Mouse (Mus musculus) heart, embryonic 12.5 days (tissue): ENCODE results near the gene Pate4. TPM values are rescaled to one million over a fixed set of nuclear protein-coding genes. Genes with fewer than 3 reads are reported as not detected.
"Not testable (repeated sequence)": the region's sequence is repeated elsewhere in the genome, so short reads cannot be mapped to it uniquely, and the experiment has no call there.

ENCODE experiments used
- ATAC-seq: fragments of 200-750 bp; cut with Nextera tagmentation; 2 replicates; pipeline ENCODE4 v1.8.0; 2017; ENCODE audit warnings: moderate TSS enrichment, moderate library complexity; ENCODE audit not compliant: insufficient number of reproducible peaks, low FRiP score
- H3K27ac ChIP-seq: fragments of 300-500 bp; sonication (generic); 2 replicates; pipeline ENCODE4 v1.5.1; 2016; ENCODE audit warnings: mild to moderate bottlenecking, moderate library complexity; ENCODE audit not compliant: poor library complexity, severe bottlenecking
- H3K27me3 ChIP-seq: fragments of 300-500 bp; sonication (generic); replicated peaks from 2 replicates; pipeline ENCODE4 v1.6.1; 2016; ENCODE audit warnings: mild to moderate bottlenecking, moderate library complexity
- H3K36me3 ChIP-seq: fragments of 300-500 bp; sonication (generic); 2 replicates; pipeline ENCODE4 v1.6.1; 2016; ENCODE audit warnings: mild to moderate bottlenecking, moderate library complexity
- H3K4me1 ChIP-seq: fragments of 300-500 bp; sonication (generic); replicated peaks from 2 replicates; pipeline ENCODE4 v1.6.1; 2016; ENCODE audit warnings: mild to moderate bottlenecking
- H3K4me2 ChIP-seq: fragments of 300-500 bp; sonication (generic); 2 replicates; pipeline ENCODE4 v1.6.1; 2016; ENCODE audit warnings: mild to moderate bottlenecking, moderate library complexity
- H3K4me3 ChIP-seq: fragments of 300-500 bp; sonication (generic); 2 replicates; pipeline ENCODE4 v1.5.1; 2016; ENCODE audit warnings: mild to moderate bottlenecking
- H3K9ac ChIP-seq: fragments of 300-500 bp; sonication (generic); 2 replicates; pipeline ENCODE4 v1.6.1; 2016; ENCODE audit warnings: mild to moderate bottlenecking, moderate library complexity
- H3K9me3 ChIP-seq: fragments of 300-500 bp; sonication (generic); replicated peaks from 2 replicates; pipeline ENCODE4 v1.6.1; 2016; ENCODE audit warnings: mild to moderate bottlenecking, moderate library complexity
- WGBS: fragments of 180-500 bp; shearing (Covaris S2); methylation state at CpG from one replicate; pipeline ENCODE4 v1.1.7; 2016; 5-methylcytosine and 5-hydroxymethylcytosine counted together
- polyA plus RNA-seq: library from polyadenylated mRNA; unstranded; fragments of >200 nt; fragmentation: Nextera tagmentation; extraction: Ambion mirVana; gene quantifications from 2 replicates; pipeline ENCODE4 v1.2.1, GENCODE M21; 2016

The Pate4 gene
- polyA plus RNA-seq: not detected in 2 replicates

- Histone ChIP-seq H3K27ac (no peak within 1 kb of the TSS), H3K4me2 (no peak within 1 kb of the TSS), H3K9me3 (no peaks in the 10 kb centered on the region), H3K9ac (no peak within 1 kb of the TSS), H3K4me1 (no peaks in the 10 kb centered on the region), H3K36me3 (no peaks in the 10 kb centered on the region), H3K4me3 (no peak within 1 kb of the TSS), H3K27me3 (no peaks in the 10 kb centered on the region)
- no peak for ATAC-seq
- 76% methylated on average over 1 of the region's 1 CpGs for WGBS
These were observed at the start of gene Pate4 for GRCm38 (mm10) chr9:35611841-35612240. Pate4 (minus strand) TSS chr9:35611941.

GRCm38 (mm10) chr9:35648102-35648501, 36.4 kb upstream of the Pate4 start, which contains the start of gene Pate3:
Pate3 (minus strand) TSS chr9:35648202.
- peaks cover 7% of the 10 kb centered on the region; the same call in 1 of the 2 replicates for H3K9me3 ChIP-seq
- H3K27ac ChIP-seq: no peak within 1 kb of the TSS
- no peaks in the 10 kb centered on the region for H3K27me3 ChIP-seq
- no peaks in the 10 kb centered on the region for H3K4me1 ChIP-seq
- 62% methylated on average over 1 of the region's 1 CpGs for WGBS
- H3K4me2 ChIP-seq: no peak within 1 kb of the TSS
- no peak within 1 kb of the TSS for H3K4me3 ChIP-seq
- H3K9ac ChIP-seq: no peak within 1 kb of the TSS
- H3K36me3 ChIP-seq: no peaks in the 10 kb centered on the region
- no peak for ATAC-seq

DNA sequence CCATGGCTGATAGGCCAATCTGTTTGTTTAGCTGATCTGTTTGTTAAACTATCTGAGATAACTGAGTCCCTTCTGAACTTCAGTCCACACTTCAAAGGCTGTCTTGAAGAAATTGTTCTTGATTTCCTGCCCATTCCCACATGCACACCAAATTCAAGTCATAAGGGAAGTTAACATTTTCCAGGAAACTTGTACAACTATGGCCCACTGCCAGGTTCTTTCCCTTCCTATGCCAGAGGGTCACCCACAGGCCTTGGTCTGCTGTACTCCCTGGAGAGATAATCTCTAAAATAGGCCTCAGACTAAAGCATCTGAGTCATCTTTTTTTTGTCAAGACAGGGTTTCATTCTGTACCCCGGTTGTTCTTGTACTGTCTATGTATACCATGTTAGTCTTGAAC, 21.2 kb upstream of the Pate4 start:
- Histone ChIP-seq H3K27ac (no peak overlapping the region), H3K4me2 (no peak overlapping the region), H3K4me1 (no peaks in the 10 kb centered on the region), H3K27me3 (no peaks in the 10 kb centered on the region), H3K4me3 (no peak overlapping the region), H3K36me3 (no peaks in the 10 kb centered on the region), H3K9ac (no peak overlapping the region), H3K9me3 (no peaks in the 10 kb centered on the region)
- 62% methylated on average over 1 of the region's 1 CpGs for WGBS
- 0 out of 2 replicates have a peak, but pooled peaks have one; percentile 36 for ATAC-seq

- not testable (repeated sequence) for H3K4me3 ChIP-seq, H3K9me3 ChIP-seq, H3K27me3 ChIP-seq, ATAC-seq, H3K4me2 ChIP-seq, H3K36me3 ChIP-seq, H3K27ac ChIP-seq, H3K9ac ChIP-seq, H3K4me1 ChIP-seq
- 64% methylated on average over 2 of the region's 2 CpGs for WGBS
These were observed 5.0 kb upstream of the Pate4 start for GRCm38 (mm10) chr9:35616784-35617183.

DNA sequence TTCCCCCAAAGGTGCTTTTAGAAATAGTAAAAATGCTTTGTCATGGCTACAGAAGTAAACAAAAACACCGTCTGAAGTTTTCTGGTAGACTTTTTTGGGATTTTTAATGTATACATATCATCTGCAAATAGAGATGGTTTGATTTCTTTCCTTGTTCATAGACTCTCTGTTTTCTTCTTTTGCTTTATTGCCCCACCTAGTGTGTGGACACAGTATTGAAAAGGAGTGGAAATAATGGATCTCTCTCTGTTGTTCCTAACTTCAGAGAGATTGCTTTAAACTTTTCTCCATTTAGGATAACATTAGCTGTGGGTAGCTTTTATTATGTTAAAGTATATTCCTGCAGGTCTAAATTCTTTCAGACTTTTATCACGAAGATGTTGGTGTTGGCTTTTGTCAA, 2.3 kb upstream of the Pate4 start:
- H3K4me2 ChIP-seq: no peak overlapping the region
- H3K27me3 ChIP-seq: no peaks in the 10 kb centered on the region
- H3K4me1 ChIP-seq: no peaks in the 10 kb centered on the region
- no peak overlapping the region for H3K27ac ChIP-seq
- H3K4me3 ChIP-seq: no peak overlapping the region
- 18% methylated on average over 2 of the region's 2 CpGs for WGBS
- no peaks in the 10 kb centered on the region for H3K36me3 ChIP-seq
- no peak overlapping the region for H3K9ac ChIP-seq
- no peak for ATAC-seq
- no peaks in the 10 kb centered on the region for H3K9me3 ChIP-seq

DNA sequence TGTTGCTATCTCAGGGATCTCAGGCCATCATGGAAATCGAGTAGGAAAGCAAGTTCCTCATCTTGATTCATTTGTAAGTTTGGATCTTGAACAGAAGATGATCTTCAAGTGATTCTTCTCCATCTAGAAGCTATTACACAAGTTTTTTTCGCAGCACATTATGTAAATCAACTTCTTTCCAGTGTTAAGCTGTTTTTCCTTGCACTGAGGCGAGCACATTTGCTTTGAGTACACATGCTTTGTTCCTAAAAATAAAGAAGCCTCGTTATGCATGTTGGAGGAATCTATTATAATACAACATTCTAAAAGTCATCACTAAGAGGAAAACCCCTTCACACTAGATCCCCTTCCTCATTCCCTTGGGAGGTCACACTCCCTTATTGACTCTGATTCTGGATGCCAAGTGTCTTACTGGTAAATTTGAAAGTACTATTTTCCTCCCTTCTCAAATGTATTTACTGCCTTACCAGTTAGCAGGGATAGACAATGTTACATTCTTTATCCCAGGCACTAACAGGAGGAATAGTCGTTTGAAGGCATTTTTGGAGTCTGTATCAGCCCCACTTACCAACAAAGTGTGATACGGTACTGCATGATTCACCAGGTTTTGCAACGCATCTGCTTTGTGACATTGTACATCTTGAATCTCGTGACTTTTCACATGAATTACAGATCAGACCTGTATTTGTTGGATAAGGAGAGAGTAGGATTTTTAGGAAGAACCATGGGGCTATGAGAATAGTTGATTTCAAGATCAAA, 3.9 kb downstream of the Pate4 start:
- Histone ChIP-seq H3K9ac (no peak overlapping the region), H3K4me1 (no peaks in the 10 kb centered on the region), H3K27ac (no peak overlapping the region), H3K36me3 (no peaks in the 10 kb centered on the region), H3K4me3 (no peak overlapping the region), H3K9me3 (0 out of 2 replicates have a peak, but pooled peaks cover 2% of the 10 kb centered on the region), H3K27me3 (no peaks in the 10 kb centered on the region), H3K4me2 (no peak overlapping the region)
- no peak for ATAC-seq
- WGBS: 62% methylated on average over 8 of the region's 8 CpGs

DNA sequence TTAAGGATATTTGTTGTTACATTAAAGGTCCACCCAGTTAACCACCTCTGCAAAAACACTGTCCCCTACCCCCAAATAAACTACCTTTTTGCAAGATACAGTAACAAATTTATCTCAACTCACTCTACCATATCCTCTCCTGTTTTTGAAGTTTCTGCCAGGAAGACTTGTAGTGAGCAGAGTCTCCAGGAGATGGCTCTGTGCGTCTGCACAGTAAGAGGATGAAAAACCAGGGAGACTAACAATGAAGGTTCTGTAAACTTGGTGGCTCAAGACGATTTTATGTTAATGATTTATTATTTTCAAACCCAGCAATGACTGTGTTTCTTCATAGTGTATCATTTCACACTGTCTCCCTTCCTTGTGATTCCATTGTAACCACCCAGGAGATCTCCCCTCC, 18.8 kb downstream of the Pate4 start:
- no peak for ATAC-seq
- Histone ChIP-seq H3K27me3 (no peaks in the 10 kb centered on the region), H3K36me3 (no peaks in the 10 kb centered on the region), H3K4me2 (no peak overlapping the region), H3K27ac (no peak overlapping the region), H3K4me3 (no peak overlapping the region), H3K9me3 (0 out of 2 replicates have a peak, but pooled peaks cover 6% of the 10 kb centered on the region), H3K9ac (no peak overlapping the region), H3K4me1 (no peaks in the 10 kb centered on the region)
- WGBS: 9% methylated on average over 2 of the region's 2 CpGs

DNA sequence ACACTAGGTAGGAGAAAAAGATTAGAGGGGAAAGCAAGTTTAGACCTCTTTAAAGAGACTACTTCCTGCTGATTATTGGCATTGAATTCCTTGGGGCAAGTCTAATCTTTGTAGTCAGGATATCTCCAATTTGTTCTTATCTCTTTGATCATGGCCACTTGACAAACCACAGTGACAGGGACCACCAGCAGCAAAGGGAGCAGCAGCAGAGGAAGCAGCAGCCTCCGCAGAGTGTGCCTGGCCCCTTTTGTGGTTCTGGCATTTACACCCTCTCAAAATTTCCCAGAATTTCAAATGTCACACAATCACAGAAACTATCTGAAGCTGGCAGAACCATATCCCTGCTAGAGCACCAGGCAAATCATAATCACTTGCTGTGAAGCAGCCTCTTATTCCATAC, 24.1 kb downstream of the Pate4 start:
- no peak overlapping the region for H3K4me2 ChIP-seq
- no peak overlapping the region for H3K27ac ChIP-seq
- H3K9me3 ChIP-seq: 0 out of 2 replicates have a peak, but pooled peaks cover 3% of the 10 kb centered on the region
- no peaks in the 10 kb centered on the region for H3K36me3 ChIP-seq
- H3K27me3 ChIP-seq: no peaks in the 10 kb centered on the region
- 17% methylated on average over 1 of the region's 1 CpGs for WGBS
- no peaks in the 10 kb centered on the region for H3K4me1 ChIP-seq
- no peak overlapping the region for H3K4me3 ChIP-seq
- ATAC-seq: no peak
- no peak overlapping the region for H3K9ac ChIP-seq

GRCm38 (mm10) chr9:35574416-35574815, 37.3 kb downstream of the Pate4 start:
- no peaks in the 10 kb centered on the region for H3K36me3 ChIP-seq
- H3K4me2 ChIP-seq: peak overlapping the region; percentile 73
- WGBS: 4% methylated on average over 32 of the region's 32 CpGs
- peak overlapping the region; percentile 29; the same call in 1 of the 2 replicates for H3K9ac ChIP-seq
- H3K4me3 ChIP-seq: peak overlapping the region; percentile 38
- H3K9me3 ChIP-seq: no peaks in the 10 kb centered on the region
- H3K27me3 ChIP-seq: peaks cover 10% of the 10 kb centered on the region
- peaks cover 6% of the 10 kb centered on the region for H3K4me1 ChIP-seq
- ATAC-seq: no peak
- H3K27ac ChIP-seq: no peak overlapping the region

DNA sequence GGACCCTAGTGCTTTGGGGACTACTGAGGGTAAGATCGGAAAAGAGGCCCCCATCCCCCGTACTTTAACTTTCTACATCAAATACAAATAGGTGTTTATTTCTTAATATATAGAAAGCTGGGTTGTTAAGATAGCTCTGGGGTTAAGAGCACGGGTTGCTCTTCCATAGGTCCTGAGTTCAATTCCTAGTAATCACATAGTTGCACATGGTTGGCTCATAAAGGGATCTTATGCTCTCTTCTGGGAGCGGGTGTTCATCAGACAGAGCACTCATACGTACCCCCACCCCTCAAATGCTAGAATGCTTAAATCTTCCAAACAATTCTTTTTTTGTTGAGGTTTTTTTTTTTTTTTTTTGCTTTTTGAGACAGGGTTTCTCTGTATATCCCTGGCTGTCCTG, 41.1 kb downstream of the Pate4 start:
- Histone ChIP-seq H3K9me3 (no peaks in the 10 kb centered on the region), H3K27ac (no peak overlapping the region), H3K4me2 (peak overlapping the region; percentile 64), H3K4me1 (peaks cover 13% of the 10 kb centered on the region), H3K36me3 (peaks cover 20% of the 10 kb centered on the region), H3K9ac (peak overlapping the region; percentile 83; the same call in 1 of the 2 replicates), H3K4me3 (peak overlapping the region; percentile 93), H3K27me3 (peaks cover 10% of the 10 kb centered on the region)
- 12% methylated on average over 5 of the region's 5 CpGs for WGBS
- no peak for ATAC-seq

DNA sequence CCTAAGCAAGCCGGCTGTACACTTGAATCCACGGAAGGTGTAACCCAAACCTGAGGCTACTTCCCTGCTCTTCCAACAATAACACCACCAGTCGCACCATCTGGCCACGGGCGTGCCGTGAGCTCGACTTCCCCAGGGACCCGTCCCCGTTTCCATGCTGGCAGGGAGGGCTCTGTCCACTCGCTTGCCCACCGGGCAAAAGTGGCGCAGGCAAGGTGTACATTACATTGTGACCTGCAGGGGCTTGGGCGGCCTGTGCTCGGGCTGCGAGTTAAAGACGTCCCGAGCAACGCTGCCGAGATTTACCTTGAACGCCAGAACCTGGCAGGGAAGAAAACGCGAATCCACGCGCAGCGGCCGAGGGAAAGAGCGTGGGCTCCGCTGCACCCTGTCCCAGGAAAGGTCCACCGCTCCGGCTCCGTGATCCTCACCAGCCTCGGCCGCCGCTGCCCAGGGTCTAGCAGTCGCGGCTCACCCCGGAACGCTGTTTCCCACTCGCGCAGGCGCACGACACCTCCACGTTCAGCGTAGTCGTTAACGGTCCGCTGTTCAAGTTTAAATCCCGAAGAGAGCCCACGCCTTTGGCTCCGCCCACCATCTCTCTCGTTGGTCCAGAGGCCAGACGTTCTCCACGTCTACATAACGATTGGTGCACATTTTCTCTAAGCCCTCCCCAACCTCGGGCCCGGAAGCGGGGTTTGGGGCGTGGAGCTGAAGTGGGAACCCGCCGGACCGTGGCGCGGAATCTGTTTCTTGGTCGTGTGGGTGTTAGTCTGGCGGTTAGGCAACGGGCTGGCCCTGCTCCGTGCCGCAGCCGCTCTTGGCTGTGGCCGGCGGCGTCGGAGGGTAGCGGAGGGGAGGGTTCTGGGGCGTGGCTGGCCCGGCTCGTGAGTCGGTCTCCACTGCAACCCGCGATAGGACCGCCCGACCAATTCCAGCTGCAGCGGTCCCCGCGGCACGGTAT, 41.9 kb downstream of the Pate4 start, which contains the start of the genes Pate2 and Hyls1:
Gene Pate2 (plus strand): TSS at position 714 of the 964 bp plus-strand sequence.
Gene Hyls1 (minus strand): TSS at position 828 of the 964 bp plus-strand sequence.
- Histone ChIP-seq H3K4me2 (peak within 1 kb of the TSS; percentile 86), H3K36me3 (peaks cover 26% of the 10 kb centered on the region), H3K9me3 (no peaks in the 10 kb centered on the region), H3K9ac (peak within 1 kb of the TSS; percentile 92), H3K4me3 (peak within 1 kb of the TSS; percentile 93), H3K27ac (peak within 1 kb of the TSS; percentile 94), H3K27me3 (peaks cover 10% of the 10 kb centered on the region), H3K4me1 (peaks cover 20% of the 10 kb centered on the region)
- WGBS: under 1% methylated on average over 86 of the region's 86 CpGs
- peak; percentile 95 for ATAC-seq
